Mouse (Mus musculus) gonadal fat pad, adult 2 months (tissue): ENCODE measurements at regions not wholly inside any gene's neighbourhood (a gene's known extent, or its start where the extent isn't known, plus 50 kb on each side); places are given as distances from the start of the nearest gene placed in this dataset.

Experiments
- DNase-seq: peaks from one replicate; pipeline ENCODE4 v3.0.0-alpha.2; 2012; ENCODE audit warnings: low read depth

DNA sequence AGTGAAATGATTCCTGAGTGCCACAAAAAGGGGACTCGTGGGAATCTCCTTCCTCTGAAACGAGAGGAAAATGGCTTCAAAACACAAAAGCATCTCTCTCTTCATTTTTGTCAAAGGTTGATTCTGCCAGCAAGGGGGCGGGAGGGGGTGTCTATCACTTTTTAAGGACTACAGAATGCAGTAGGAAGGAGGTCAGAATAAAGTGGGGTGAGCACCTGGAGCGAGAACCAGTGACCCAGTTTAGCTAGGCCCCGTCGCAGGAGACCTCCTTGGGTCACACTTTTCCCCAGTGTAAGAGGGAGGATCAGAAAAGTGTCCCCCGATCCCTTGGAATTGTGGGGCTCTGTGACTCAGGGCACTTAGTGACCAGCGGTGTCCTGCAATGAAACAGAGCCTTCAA lies 133.1 kb downstream of the Tgfb2 start:
- DNase-seq = no peak

DNA sequence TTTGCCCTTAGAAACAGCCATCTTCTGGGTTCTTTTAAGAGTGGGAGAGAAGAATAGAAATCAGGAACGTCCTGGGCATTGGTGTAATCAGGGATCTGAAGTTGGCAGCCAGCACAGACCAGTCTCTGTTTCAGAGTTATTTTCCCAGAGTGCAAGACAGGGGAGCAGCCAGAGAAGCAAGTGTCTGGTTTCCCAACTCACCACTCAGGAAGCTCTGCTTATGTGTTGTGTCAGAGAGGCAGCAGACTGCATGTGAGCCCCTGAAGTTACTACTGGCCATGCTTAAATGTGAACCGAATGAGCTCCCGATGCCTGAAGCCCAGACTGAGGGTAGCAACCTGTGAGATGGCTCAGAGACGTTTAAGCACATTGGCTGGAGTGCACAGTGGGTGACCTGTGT lies 133.7 kb downstream of the Tgfb2 start:
- no peak for DNase-seq

DNA sequence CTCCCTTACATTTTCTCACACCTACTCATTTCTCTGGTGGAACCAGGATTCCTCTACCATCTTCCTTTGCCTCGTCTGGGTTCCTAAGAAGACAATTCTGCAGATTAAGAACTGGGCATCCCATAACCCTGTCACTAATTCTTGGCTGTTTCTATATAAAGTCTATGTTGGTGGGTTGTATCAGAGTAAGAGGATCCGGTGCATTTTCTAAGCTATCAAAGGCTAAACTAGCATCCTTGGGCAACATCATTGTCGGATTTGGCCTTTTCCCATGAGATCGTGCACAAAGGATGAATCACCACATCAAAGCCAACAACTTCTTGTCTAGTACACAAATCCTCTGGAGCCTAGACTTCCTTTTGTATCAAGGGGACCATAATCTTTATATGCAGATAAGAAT lies 137.3 kb downstream of the Tgfb2 start:
- no peak for DNase-seq

DNA sequence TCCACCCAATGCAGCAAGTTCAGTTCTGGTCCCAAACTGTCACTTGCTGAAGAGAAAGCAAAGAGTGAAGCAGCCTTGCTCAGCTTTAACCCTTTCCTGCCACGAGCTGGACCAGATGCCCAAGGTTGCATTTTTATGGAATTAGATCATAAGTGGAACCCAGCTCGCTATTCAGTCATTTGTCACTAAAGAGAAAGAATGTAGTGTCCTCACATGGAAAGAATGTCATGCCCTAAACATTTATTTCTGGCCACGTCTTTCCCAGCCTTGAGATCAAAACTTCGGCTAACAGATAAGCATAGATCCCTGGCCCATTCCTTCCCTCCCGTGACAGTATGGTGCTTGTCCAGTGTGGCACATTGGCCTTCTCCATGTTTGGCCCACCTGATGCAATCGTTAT lies 137.7 kb downstream of the Tgfb2 start:
- no peak for DNase-seq

DNA sequence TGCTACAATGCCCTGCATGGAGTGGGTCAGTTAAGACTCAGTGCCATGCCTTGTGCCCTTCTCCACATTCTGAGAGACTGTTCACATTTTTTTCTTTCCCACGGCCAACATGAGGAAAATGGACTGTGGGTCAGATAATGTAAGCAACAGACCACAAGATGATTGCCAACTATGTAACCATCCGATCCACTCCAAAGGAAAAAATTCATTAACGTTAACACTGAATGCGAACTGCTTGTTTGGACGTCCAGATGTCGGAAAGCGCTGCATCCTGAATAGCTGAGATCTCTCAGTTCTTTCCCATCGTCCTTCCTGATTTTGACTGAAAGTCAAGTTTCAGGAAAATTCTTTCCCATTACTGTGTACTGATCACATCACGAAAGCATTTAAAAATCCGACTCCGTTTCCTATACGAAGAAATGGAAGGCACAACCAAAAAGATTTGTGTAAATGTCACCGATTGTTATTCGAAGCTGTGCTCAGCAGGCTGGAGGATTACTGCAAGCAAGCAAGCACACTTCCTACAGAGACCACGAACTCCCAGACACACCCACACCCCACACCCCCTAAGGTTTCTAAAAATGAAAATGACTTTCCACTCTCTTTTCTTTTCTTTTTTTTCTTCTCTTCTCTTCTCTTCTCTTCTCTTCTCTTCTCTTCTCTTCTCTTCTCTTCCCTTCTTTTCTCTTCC lies 138.5 kb downstream of the Tgfb2 start:
- no peak for DNase-seq

DNA sequence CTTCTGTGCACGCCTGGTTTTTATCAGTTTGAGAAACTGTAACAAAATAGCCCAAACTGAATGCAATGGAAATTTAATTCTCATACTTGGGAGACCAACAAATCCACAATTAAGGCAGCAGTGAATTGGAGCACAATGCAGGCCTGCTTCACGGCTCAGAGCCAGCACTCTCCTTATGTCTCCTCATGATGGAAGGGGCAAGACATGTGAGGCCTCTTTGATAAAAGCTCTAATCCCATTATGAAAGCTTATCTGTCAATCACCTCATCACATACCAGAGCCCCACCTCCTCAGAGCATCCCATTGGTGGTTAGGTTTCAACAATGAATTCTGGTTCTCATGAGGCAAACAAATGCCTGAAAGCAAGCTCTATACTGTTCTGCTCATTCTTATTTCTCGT lies 143.8 kb downstream of the Tgfb2 start:
- no peak for DNase-seq

DNA sequence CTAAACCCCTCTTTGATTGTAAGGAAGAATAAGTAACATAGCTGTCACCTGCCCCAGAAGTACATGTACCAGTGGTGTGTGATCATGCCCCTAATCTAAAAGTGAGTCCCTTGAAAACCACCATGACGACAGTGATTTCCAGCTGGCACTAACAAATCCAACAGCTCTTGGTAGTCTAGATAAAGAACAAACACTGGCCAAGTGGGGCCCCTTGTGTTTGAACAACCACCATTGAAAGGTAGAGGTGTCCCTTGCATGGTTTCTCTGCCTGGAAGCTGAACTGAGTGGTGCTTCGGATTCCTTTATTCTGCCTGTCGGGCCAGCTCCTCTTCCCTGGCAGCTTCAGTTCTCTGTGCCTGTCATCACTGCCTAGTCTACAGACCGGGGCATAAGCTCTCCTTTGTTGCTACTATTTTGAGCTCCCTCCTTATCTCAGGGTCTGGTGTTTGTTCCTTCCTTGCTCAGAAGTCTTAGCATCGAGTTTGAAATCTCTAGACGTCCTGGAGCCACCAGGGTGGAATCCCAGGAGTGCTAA lies 150.3 kb downstream of the Tgfb2 start:
- no peak for DNase-seq

- no peak for DNase-seq
Observed at GRCm38 (mm10) chr1:186554520-186555010, 151.2 kb downstream of the Tgfb2 start.

DNA sequence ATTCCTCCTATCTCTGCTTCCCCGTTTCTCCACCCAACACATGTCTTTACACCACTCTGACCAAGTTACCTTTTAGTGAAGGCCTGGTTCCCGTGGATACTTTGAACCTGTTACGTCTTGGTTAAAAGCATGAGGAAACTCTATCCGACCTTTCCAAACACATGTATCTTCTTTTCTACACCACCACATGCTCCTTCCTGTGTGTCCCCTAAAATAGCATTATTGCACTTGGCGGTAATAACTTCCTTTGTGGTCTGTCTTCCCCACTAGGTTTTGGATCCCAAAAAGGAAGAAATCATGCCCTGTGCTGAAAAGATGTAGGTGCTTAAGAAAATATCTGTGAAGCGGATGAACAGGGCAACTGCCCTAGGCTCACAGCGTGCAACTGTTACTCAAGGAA lies 153.1 kb downstream of the Tgfb2 start:
- DNase-seq = no peak

GRCm38 (mm10) chr1:186550265-186550885 lies 155.4 kb downstream of the Tgfb2 start:
- no peak for DNase-seq

GRCm38 (mm10) chr1:186549207-186549606 lies 156.6 kb downstream of the Tgfb2 start:
- DNase-seq = no peak

DNA sequence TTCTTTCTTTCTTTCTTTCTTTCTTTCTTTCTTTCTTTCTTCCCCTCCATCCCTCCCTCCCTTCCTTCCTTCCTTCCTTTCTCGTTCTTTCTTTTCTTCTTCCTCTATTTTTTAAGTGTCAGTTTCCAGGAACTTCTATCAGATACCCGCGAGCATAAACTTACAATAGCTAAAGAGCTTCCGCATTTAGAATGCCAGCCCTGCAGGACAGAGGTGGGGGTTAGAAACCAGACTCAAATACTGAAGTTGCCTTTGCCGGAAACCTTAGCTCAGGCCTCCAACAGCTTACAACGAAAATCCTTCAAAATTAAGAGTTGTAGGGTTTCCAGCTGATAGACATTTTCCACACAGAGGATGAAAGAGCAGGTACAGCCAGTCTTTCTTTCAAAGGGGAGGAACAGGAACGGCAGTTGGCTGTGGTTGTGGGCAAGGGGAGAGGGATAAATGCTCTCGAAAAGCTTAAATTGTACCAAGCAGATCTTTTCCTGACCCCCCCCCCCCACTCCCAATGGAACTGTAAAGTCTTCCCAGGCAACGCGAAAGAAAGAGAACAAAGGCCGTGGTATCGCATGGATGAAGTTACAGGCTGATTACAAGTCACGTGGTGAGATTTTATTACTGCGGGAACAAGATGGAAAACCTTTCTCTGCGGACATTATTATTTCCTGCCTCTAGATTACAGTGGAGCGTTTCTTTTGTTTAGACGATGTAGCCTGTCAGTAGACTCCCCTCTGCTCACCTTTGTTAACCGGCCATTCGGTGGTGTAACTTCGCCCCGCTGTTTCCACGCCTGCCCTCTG lies 159.2 kb downstream of the Tgfb2 start:
- DNase-seq = no peak

DNA sequence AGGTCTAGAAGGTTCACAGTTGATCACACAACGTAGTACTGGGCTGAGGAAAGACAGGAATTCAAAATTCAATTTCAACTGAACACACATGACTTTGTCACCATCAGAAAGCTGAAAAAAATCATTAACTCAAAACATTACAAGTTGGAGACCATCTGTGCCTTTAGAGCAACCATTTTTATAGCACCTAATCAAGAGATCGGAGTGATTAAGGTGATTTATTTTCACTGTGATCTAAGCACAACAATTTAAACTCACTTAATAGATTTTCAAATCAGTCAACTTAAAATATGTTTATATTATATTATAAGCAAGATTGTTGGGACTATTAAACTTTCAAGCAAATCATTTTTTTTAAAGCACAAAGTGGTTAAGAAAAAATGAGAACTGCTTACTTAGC lies 165.7 kb downstream of the Tgfb2 start:
- DNase-seq = no peak

DNA sequence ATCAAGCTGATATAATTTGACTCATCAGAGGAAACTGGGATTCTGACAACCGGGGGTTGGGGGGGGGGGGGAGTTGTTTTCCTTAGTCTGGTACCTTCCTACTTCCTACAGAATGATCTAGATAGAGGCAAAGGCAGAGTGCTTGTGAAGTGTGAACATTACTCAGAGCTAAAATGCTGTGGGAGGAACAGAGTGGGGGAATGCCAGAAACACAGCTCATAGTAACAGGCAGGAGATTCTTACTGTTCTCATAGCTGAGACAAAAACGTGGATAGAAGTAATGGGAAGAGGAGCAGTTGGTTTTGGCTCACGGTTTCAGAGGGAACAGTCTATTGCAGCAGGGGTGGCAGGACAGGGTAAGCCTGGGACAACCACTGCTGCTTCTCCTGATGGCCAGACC lies 167.6 kb downstream of the Tgfb2 start:
- no peak for DNase-seq

DNA sequence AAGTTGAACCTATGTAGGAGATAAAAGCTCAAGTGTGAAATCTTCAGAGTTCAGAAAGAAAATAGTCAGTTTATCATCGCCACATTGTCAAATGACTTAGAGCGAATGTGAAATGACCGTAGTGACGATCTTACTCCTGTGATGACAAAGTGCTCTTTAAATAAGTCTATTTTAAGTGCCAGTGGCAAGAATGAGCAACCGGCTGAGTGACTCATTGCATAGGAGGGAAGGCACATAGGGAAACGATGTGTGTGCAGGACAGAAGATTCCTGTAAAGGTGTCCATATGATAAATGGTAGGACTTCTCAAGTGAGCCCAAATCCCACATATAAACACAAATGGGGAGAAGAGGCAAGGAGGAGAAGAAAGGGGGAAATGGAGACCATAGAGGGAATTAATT lies 189.8 kb downstream of the Tgfb2 start:
- no peak for DNase-seq

GRCm38 (mm10) chr1:186515071-186515470 lies 190.7 kb downstream of the Tgfb2 start:
- no peak for DNase-seq

DNA sequence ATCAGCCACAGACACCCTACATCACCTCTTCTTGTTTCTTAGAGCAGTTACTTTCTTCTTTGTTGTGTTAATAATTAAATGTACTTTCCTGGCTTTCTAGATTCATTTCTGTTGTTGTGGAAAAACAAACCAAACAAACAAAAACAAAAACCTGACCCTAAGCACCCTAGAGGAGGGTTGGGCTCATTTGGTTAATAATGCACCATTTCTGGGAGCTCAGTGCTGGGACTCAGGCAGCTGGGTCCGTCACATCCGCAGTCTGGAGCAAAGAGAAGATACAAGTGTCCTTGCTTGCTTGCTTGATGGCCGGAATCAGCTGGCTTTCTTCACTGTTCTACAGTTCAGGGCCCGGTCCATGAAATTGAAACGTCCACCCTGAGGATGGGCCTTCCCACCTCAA lies 191.9 kb downstream of the Tgfb2 start:
- DNase-seq = no peak

- no peak for DNase-seq
Observed at GRCm38 (mm10) chr1:186510531-186510930, 195.3 kb downstream of the Tgfb2 start.

GRCm38 (mm10) chr1:186508358-186508757 lies 197.4 kb downstream of the Tgfb2 start:
- no peak for DNase-seq

GRCm38 (mm10) chr1:186507956-186508355 lies 197.8 kb downstream of the Tgfb2 start:
- DNase-seq = no peak

DNA sequence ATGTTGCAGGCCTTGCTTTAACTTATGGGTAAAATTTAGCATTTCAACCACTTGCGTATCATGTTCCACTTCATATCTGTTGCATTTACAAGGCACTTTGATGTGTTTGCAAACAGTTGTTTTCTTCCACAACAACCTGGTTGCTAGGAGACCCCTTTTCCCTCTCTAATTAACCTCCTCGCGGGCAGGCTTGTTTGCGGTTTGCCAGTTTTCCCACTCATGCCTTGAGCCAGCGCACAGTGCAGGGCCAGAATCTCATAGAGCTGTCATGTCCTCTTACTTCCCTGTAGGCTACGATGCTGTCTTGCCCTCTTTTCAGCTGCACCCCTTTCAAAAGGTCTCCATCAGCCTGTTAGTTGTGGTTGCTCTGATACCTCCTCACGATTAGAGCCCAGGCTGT lies 199.3 kb downstream of the Tgfb2 start:
- DNase-seq = no peak

DNA sequence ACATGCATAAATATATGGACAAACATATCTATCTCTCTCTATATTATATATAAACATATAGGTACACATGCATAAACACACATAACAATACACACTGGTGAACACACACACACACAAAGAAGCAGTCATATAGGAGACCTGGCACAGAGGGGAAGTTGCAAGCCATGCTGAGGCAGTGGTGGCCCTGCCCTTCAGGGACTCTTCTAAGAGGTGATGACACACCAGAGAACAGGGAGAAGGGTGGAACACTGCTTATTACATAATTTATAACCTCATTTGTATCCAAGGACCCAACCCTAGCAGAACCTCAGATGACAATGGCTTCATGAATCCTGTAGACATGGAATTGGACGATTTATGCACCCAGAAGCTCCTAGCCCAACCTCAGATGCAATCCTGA lies 199.9 kb downstream of the Tgfb2 start:
- no peak for DNase-seq
